Mouse (Mus musculus) c-Kit-negative CD71-positive TER-119-positive erythroid progenitor cells, embryonic 14.5 days (primary cell): ENCODE data around the gene Rasd1.

Source experiments
- DNase-seq: peaks from one replicate; pipeline ENCODE4 v3.0.0-alpha.2; 2013; ENCODE audit warnings: low read depth, low spot score

Rasd1 gene

GRCm38 (mm10) chr11:59964818-59965217, at the start of gene Rasd1:
Gene Rasd1 (minus strand): TSS chr11:59964944.
- DNase-seq = no peak

DNA sequence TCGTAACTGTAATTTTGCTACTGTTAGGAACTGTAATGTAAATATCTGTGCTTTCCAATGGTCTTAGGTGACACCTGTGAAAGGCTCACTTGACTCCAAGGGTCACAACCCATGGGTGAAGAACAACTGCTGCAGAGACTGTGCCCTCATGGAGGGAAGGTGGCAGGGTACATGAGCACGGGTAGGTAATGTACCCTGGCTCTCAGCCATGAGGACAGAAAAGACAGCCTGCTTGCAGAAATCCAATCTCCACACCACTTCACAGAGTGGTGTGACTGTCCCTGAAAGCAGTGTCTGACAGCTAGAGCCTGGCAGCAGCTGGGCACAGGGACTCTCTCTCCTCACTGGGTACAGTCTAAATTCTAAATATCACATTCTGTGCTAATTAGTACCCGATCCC, 46.8 kb upstream of the Rasd1 start:
- DNase-seq = no peak

DNA sequence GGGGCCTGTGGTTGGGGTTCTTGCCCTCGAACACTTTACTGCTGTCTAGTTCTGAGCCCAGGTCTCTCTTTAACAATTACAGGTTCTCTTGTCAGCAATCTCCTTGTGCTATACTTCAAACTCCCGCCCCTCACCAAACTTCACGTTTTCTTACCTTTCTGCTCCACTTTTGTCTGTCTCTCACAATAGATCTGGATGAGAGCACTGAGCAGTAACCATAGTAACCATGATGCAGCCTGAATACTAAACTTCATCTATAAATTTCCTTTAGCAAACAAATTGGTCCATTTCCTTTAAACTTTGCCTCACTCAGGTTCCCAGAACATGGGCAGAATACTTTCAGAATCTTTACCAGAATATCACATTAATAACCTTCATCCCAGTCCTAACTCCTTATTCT, 44.7 kb upstream of the Rasd1 start:
- no peak for DNase-seq

- no peak for DNase-seq
Observed at GRCm38 (mm10) chr11:60005866-60006265, 41.1 kb upstream of the Rasd1 start.

- DNase-seq = no peak
Observed at GRCm38 (mm10) chr11:60004716-60005115, 40.0 kb upstream of the Rasd1 start.

DNA sequence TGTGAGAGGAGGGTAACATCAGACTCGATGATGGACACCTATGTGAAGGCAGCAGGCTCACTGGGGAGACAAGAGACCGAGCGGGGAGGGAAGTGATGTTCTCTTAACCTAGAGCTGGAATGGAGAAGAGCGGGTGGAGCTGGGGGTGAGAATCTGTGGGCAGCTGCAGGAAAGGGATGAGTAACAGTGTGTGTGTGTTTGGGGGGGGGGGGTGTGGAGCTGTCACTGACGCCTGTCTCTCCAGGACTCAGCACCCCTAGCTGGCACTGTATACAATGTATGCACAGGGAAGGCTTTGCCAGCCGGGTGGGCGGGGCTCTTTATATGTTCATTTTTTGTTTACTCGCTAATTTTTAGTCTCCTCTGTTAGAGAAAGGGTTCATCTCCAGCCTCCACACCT, 39.1 kb upstream of the Rasd1 start:
- DNase-seq = no peak

DNA sequence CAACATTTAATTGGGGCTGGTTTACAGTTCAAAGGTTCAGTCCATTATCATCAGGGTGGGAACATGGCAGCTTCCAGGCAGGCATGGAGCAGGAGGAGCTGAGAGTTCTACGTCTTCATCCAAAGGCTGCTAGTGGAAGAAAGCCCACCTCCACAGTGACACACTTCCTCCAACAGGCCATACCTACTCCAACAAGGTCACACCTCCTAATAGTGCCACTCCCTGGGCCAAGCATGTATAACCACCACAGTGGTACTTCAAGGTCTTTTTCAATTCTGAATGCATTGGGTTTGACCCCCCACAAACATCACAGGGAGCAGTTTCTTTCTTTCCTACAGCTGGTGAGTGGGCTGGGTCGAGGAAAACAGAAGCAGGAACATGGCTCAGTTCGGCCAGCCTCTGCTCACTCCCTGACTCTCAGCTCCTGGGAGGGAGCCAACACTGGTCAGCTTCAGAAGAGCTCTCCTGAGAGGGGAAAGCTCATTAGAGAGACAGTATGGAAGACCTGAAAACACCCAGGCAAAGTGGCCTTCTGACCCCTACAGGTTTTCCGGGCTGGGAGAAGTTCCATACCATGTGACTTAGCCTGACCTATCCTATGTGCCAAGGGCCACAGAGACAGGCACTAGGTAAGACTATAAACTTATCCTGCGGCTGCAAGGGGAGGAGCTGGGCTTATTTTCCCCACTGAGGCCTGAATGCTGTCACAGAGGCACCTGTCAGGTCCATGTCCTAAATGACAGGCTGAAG, 36.7 kb upstream of the Rasd1 start:
- no peak for DNase-seq

DNA sequence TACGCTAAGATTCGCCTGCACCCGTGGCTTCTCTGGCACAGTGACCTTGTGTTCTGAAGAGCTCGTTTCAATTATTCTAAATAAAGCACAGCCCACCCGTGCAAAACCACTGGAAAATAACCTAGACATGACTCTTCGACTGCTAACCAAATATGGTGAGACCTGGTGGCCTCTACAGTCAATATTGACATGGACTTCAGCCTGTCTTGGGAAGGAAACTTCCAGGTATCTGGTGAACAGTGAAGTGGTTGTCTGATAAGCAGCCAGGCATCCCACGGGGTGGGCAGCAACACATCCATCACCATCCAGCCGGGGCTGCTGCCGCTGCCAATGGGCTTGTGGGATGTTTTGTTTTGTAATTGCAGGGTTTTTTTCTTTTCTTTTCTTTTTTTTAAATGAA, 29.6 kb upstream of the Rasd1 start:
- DNase-seq = no peak

DNA sequence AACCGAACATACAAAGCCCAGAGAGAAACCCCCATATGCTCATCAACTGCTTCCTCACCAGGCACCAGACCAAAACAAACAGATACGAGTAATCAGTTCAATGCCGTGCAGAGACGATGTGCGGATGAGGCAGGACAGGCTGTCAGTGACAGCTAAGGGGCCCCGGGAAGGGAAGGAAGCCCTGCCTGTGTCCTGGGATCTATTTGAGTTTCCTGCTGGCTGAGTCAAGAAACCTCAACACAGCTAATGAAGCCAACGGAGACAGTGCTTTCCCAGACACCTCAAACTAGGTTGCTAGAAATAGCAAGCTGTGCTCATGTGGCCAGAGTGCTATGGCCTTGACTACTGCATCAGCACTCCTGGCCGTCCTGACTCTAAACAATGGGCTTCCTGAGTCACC, 26.6 kb upstream of the Rasd1 start:
- no peak for DNase-seq

GRCm38 (mm10) chr11:59989406-59989805, 24.7 kb upstream of the Rasd1 start:
- DNase-seq = no peak

DNA sequence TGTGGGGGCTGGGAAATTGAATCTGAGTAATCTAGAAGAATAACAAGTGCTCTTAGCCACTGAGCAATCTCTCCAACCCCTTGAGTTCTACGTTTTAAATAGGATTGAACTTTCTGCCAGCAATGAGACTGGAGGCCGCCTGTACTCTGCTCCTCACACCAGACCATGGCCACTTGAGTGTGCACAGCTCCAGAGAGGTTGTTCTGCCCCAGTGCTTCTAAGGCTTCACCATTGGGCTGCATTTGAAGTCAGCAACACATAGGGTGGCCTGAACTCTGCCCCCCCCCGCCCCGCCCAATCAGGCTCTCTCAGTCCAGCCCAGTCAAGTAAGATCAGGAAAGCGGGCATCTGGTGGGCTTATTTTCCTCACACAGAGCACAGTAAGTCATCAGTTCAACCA, 13.1 kb upstream of the Rasd1 start:
- DNase-seq = no peak

DNA sequence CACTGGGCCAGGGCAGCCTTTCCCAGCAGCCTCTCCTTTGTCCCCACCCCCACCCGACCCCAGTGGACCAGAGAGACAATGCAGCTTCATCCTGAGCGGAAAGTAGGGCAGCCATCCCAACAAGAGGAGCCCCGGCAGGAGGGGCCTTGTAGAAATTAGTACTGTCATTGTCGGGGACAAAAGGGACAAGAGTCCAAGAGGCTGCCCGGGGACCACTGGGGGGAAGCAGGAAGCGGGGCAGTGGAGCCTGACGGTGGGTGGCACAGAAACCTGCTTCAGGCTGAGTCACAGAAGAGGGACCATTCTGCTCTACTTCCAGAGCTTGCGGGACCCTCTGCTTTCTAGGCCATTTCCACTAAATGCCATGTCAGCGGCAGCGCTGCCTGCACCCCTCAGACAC, 10.5 kb upstream of the Rasd1 start:
- no peak for DNase-seq

GRCm38 (mm10) chr11:59973389-59973788, 8.6 kb upstream of the Rasd1 start:
- no peak for DNase-seq

- no peak for DNase-seq
Observed at GRCm38 (mm10) chr11:59971691-59972090, 6.9 kb upstream of the Rasd1 start.

GRCm38 (mm10) chr11:59970780-59971179, 6.0 kb upstream of the Rasd1 start:
- DNase-seq = no peak

DNA sequence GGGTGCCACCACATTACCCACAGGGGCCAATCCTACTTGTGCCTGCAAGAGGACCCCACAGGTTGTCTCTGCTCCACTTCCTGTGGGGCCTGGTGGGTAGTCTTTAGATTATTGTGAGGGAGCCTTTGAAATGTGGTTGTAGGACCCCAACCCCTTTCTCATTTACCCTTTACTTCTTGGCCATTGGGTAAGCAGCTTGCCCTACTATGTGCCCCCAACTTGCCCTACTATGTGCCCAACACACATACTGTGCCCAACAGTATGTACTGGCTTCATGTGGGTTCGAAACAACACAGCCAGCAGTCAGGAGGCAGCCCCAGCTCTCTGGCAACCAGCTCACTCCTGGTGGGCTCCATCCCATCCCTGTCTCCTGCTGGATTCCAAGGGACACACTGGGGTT, 3.0 kb upstream of the Rasd1 start:
- DNase-seq = no peak

GRCm38 (mm10) chr11:59966102-59966483, 1.3 kb upstream of the Rasd1 start:
- DNase-seq = no peak

DNA sequence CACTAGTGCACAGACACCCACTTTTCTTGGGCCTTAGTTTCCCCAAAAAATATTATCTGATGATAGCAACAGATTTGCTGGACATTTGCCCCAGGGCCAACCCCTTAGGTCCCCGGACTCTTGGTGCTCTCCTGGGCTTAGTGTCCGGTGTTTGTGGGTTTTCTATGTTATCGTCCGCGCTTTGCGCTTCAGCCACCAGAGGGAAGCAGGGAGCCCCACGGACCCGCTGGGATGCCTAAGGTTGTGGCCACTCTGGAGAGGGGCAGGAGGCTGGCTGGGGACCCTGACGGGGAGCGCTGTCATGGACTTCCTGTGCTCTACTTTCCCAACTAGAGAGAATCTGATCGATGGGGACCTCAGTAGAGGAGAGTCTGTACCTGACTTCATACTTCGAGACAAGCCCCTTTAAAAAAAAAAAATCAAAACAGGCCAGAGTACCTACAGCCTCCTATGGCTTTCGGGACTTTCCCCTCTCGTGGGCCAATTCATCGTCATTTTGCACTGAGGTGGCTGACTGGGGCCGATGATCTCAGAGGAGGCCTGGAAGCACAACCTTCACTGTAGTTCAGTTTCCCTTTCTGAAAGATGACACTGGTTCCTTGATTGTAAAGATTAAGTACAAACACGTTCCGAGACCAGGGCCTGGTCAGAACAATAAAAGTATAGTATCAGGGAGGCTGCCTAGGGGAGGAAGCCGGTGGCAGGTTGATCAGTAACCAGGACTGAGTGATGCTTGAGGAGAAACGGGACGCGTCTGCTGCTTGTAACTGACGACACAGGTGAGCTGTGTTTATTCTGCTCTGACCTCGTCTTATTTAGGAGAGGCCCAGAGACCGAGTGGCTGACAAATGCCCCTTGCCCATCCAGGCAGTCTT, 720 bp upstream of the Rasd1 start:
- no peak for DNase-seq

- DNase-seq = no peak
Observed at GRCm38 (mm10) chr11:59964163-59964758, 483 bp downstream of the Rasd1 start.

DNA sequence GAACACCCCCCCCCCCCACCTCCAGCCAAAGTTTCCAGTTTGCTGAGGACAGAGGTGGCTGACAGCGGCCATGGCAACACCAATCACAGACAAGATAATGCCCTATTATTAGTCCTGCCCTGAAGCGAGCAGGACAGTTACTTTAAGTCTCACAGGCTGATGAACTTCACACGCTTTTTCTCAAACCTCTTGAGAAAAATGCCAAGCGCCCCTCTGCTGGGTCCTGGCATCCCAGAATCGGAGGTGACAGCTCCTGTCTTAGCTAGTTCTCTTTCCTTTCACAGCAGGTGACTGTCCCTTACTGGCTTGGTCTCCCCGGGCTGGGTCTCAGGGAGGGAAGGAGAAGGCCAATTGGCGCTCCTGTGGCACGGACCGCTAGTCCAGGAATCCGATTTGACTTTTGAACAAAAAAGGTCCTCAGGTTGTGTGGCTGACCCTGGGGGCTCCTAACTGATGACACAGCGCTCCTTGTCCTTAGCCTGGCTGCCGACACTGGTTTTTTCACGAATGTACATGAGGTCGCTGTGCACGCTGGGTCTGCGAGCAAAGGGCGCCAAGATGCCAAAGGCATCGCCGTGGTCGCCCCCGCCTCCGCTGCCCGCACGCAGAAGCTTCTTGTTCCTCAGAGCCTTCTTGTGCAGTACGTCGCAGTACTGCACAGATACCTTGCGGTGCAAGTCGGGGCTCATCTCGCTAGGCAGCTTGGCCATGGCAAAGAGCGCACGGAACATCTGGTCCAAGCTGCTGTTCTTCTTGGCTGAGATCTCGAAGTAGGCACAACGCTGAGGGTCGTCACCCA, 1.2 kb downstream of the Rasd1 start:
- DNase-seq = no peak

DNA sequence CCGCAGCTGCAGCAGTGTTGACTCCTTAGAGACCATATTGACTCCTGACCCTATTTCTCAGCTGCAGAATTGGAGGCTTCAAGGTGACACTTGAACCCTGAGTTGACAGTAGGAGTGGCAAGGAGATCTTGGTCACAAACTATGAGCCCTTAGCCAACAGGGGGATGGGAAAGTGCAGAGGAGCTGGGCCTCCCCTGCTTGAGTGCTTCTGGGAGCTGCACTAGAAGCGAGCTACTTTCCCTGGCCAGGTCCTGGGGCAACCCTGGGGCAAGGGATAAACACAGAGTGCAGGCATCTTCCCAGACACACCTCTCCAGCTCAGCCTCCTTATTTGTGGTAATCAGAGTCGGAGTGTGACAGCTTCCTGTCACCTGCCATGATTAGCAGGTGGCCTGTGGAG, 2.2 kb downstream of the Rasd1 start:
- DNase-seq = no peak

GRCm38 (mm10) chr11:59961338-59961875, 3.3 kb downstream of the Rasd1 start:
- no peak for DNase-seq
